Mouse (Mus musculus) lung, postnatal 0 days (tissue): ENCODE data around the gene Clec2e. TPM values are rescaled to one million over a fixed set of nuclear protein-coding genes. Genes with fewer than 3 reads are reported as not detected.

ENCODE experiments used
- ATAC-seq: fragments of 200-750 bp; cut with Nextera tagmentation; 2 replicates; pipeline ENCODE4 v1.8.0; 2017; ENCODE audit warnings: moderate library complexity
- DNase-seq: peaks from one replicate; pipeline ENCODE4 v3.0.0-alpha.2; 2016; ENCODE audit warnings: low spot score
- H3K27ac ChIP-seq: fragments of 300-500 bp; sonication (generic); 2 replicates; pipeline ENCODE4 v1.5.1; 2014; ENCODE audit warnings: antibody characterized with exemption, mild to moderate bottlenecking, low read length, mixed read lengths
- H3K27me3 ChIP-seq: fragments of 300-500 bp; sonication (generic); replicated peaks from 2 replicates; pipeline ENCODE4 v1.6.1; 2014; ENCODE audit warnings: low read length, mixed read lengths; ENCODE audit not compliant: insufficient read depth
- H3K36me3 ChIP-seq: fragments of 300-500 bp; sonication (generic); 2 replicates; pipeline ENCODE4 v1.6.1; 2014; ENCODE audit warnings: low read length, mixed read lengths; ENCODE audit not compliant: insufficient read depth
- H3K4me1 ChIP-seq: fragments of 300-500 bp; sonication (generic); 2 replicates; pipeline ENCODE4 v1.6.1; 2014; ENCODE audit warnings: antibody characterized with exemption, low read depth, low read length, mixed read lengths; ENCODE audit not compliant: insufficient read depth
- H3K4me2 ChIP-seq: fragments of 300-500 bp; sonication (generic); replicated peaks from 2 replicates; pipeline ENCODE4 v1.6.1; 2014; ENCODE audit warnings: low read depth, mild to moderate bottlenecking, low read length, moderate library complexity, mixed read lengths
- H3K4me3 ChIP-seq: fragments of 300-500 bp; sonication (generic); 2 replicates; pipeline ENCODE4 v1.5.1; 2014; ENCODE audit warnings: low read depth, low read length
- H3K9ac ChIP-seq: fragments of 300-500 bp; sonication (generic); replicated peaks from 2 replicates; pipeline ENCODE4 v1.6.1; 2014; ENCODE audit warnings: low read depth, mild to moderate bottlenecking
- H3K9me3 ChIP-seq: fragments of 300-500 bp; sonication (generic); 2 replicates; pipeline ENCODE4 v1.6.1; 2016; ENCODE audit warnings: low read length, mixed read lengths
- CTCF ChIP-seq: IDR thresholded peaks from 2 replicates; pipeline ENCODE4 v1.5.1; 2016; ENCODE audit warnings: antibody characterized with exemption, mild to moderate bottlenecking
- EP300 ChIP-seq: IDR thresholded peaks from 2 replicates; pipeline ENCODE4 v1.6.1; 2016; ENCODE audit warnings: antibody characterized with exemption, mild to moderate bottlenecking, control low read depth
- WGBS: fragments of 180-500 bp; shearing (Covaris S2); extraction: QIAGEN DNeasy Blood & Tissue Kit; methylation state at CpG from one replicate; pipeline ENCODE4 v1.1.7; 2014; 5-methylcytosine and 5-hydroxymethylcytosine counted together
- polyA plus RNA-seq: library from polyadenylated mRNA; unstranded; fragments of >200 nt; fragmentation: Nextera tagmentation; extraction: Ambion mirVana; gene quantifications from 2 replicates; pipeline ENCODE4 v1.2.1, GENCODE M21; 2015

Clec2e gene
- polyA plus RNA-seq, 1 experiment from 2014 or later, result not detected

DNA sequence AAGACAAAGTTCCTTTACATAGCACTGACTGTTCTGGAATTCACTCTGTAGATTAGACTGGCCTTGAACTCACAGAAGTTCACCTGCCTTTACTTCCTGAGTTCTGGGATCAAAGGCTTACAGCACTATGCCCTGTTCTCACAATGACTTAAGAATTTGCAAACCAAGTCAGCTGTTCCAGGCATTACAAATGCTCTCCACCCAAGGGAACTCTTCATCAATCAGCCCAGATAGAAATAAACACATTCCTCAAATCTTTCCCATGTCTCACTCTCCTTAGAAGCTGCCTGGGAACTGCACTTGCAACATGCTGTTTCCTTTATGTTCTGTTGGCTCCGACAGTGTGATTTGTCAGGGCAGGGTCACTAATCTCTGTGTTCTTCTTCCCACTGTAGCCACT lies 13.1 kb upstream of the Clec2e start:
- Histone ChIP-seq H3K4me3 (no peak overlapping the region), H3K4me2 (no peak overlapping the region), H3K9me3 (no peaks in the 10 kb centered on the region), H3K9ac (no peak overlapping the region), H3K36me3 (no peaks in the 10 kb centered on the region), H3K27me3 (no peaks in the 10 kb centered on the region), H3K4me1 (peaks cover 8% of the 10 kb centered on the region; the same call in 1 of the 2 replicates), H3K27ac (peak overlapping the region; percentile 43; the same call in 1 of the 2 replicates)
- TF ChIP-seq EP300 (peak; percentile 33; the same call in 1 of the 2 replicates), CTCF (no peak)
- ATAC-seq (peak; percentile 82), DNase-seq (peak; percentile 82)
- 34% methylated on average over 1 of the region's 1 CpGs for WGBS

DNA sequence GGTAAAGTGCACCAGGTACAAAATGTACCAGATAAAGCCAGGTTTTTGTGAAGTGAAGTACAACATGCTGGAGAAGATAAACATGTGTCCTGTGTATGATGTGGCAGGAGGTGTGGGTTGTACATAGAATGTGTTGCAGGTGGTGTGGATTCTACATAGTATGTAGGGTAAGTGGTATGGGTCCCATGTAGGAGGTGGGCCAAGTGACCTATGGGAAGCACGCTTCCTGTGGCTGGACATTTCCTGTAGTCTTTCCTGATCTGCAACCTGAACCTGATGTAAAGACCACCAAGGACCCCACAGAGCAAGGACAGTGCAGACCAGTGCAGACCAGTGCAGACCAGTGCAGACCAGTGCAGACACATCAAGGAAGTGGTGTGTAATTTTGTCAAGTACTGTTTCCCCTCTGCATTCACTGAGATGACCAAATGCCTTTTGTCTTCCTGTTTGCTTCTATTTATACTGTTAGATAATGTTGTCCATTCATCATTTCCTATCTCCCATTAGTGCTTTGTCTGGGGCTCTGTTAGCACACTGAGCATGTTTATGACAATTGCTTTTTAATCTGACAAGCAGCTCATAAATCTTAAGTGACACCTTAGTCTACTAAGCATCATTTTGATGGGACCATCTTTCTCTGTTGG lies 12.4 kb upstream of the Clec2e start:
- Histone ChIP-seq H3K4me2 (no peak overlapping the region), H3K27ac (peak overlapping the region; percentile 35; the same call in 1 of the 2 replicates), H3K4me3 (no peak overlapping the region), H3K9me3 (no peaks in the 10 kb centered on the region), H3K27me3 (no peaks in the 10 kb centered on the region), H3K36me3 (no peaks in the 10 kb centered on the region), H3K9ac (no peak overlapping the region), H3K4me1 (peaks cover 10% of the 10 kb centered on the region; the same call in 1 of the 2 replicates)
- DNase-seq (peak; percentile 66), ATAC-seq (peak; percentile 75)
- WGBS, result 65% methylated on average over 1 of the region's 1 CpGs
- no peak for TF ChIP-seq CTCF
- TF ChIP-seq EP300, result peak; percentile 75; the same call in 1 of the 2 replicates

DNA sequence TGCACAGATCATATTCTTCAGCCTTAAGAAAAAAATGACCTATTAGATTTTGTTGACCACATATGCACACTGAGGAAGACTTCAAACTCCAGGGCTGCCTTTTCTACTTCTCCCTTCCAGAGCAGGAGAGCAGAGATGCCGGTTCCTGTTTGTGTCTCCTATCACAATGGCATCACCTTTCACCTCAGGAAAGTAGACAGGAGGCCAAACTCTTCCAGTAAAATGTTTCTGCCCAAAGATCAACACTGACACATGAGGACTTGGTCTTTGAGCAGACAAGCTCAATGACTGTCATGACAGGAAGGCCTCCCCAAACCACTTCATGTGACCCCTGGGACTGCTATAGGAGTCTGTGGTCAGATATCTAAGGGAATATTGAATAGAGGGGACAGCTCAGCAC lies 11.8 kb upstream of the Clec2e start:
- H3K4me2 ChIP-seq, result no peak overlapping the region
- H3K4me3 ChIP-seq, result no peak overlapping the region
- 32% methylated on average over 1 of the region's 1 CpGs for WGBS
- DNase-seq (no peak), ATAC-seq (no peak)
- no peak overlapping the region for H3K9ac ChIP-seq
- H3K4me1 ChIP-seq, result peaks cover 10% of the 10 kb centered on the region; the same call in 1 of the 2 replicates
- no peaks in the 10 kb centered on the region for H3K36me3 ChIP-seq
- no peaks in the 10 kb centered on the region for H3K27me3 ChIP-seq
- no peaks in the 10 kb centered on the region for H3K9me3 ChIP-seq
- TF ChIP-seq EP300 (no peak), CTCF (no peak)
- H3K27ac ChIP-seq, result no peak overlapping the region

DNA sequence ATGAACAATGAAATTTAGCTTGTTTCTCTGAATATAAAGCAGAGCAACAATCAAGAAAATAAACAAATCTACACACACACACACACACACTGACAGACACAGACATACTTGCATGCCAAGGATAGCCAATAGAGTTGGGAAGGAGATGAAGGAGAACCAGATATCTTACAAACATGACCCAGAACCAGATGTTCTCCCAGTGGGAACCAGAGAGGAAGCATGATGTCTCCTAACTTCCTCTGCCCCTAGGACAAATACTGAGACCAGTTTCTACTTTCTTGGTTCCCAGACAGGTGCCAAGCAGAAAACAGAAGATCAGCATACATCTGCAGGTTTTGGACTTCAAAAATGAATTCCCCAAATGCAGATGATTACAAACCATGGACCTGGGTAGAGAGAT lies 7.2 kb upstream of the Clec2e start:
- H3K36me3 ChIP-seq, result no peaks in the 10 kb centered on the region
- DNase-seq (no peak), ATAC-seq (no peak)
- H3K27ac ChIP-seq, result no peak overlapping the region
- H3K4me2 ChIP-seq, result no peak overlapping the region
- no peak overlapping the region for H3K9ac ChIP-seq
- no peaks in the 10 kb centered on the region for H3K27me3 ChIP-seq
- H3K4me1 ChIP-seq, result peaks cover 9% of the 10 kb centered on the region; the same call in 1 of the 2 replicates
- H3K9me3 ChIP-seq, result no peaks in the 10 kb centered on the region
- no peak overlapping the region for H3K4me3 ChIP-seq
- TF ChIP-seq CTCF (no peak), EP300 (no peak)

DNA sequence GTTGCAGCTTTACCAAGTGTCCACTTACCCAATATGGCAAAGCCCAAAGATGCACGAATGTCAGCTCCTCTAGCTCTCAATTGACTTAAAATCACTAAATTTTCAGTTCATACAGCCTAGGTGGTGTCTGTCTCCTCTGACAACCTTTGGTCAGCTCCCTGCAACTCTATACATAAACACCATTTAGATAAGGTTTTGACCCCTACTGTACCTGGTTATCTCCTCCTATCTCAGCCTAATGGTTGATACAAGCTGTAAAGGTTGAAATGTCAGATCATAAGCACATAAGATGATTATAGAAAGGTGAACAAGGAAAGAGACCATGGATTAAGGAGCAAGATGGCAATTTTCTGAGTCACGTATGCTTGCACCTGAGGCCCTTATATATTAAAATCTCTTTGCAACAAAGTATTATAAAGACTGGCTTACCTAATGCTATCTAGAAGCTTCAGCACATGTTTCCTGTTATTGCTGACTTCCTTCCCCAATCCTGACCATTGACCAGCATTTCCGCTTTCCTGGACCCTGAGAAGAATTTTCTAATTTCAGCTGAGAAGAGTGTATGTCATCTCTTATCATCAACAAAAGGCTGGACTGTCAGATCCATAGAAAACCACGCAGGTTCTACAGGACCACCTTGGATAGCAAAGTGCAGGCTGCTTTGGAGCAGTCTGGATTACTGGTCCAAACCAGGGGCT lies 2.3 kb upstream of the Clec2e start:
- no peak overlapping the region for H3K4me3 ChIP-seq
- H3K36me3 ChIP-seq, result no peaks in the 10 kb centered on the region
- ATAC-seq (peak; percentile 41), DNase-seq (peak; percentile 42)
- 64% methylated on average over 4 of the region's 4 CpGs for WGBS
- TF ChIP-seq CTCF (no peak), EP300 (peak; percentile 88)
- no peak overlapping the region for H3K27ac ChIP-seq
- no peaks in the 10 kb centered on the region for H3K27me3 ChIP-seq
- no peaks in the 10 kb centered on the region for H3K9me3 ChIP-seq
- H3K4me1 ChIP-seq, result no peaks in the 10 kb centered on the region
- H3K9ac ChIP-seq, result no peak overlapping the region
- H3K4me2 ChIP-seq, result no peak overlapping the region

GRCm38 (mm10) chr6:129101604-129102003 lies 891 bp upstream of the Clec2e start:
- DNase-seq (no peak), ATAC-seq (no peak)
- Histone ChIP-seq H3K27ac (no peak overlapping the region), H3K27me3 (no peaks in the 10 kb centered on the region), H3K9ac (no peak overlapping the region), H3K36me3 (no peaks in the 10 kb centered on the region), H3K9me3 (no peaks in the 10 kb centered on the region), H3K4me2 (no peak overlapping the region), H3K4me3 (no peak overlapping the region), H3K4me1 (no peaks in the 10 kb centered on the region)
- 78% methylated on average over 1 of the region's 1 CpGs for WGBS
- no peak for TF ChIP-seq EP300
